Mouse (Mus musculus) R1 (cell line): ENCODE data around the gene Fgg.

Experiments used
- DNase-seq: peaks from one replicate; pipeline ENCODE4 v3.0.0-alpha.2; 2018; ENCODE audit warnings: low read depth, low spot score

Fgg gene

GRCm38 (mm10) chr3:83007557-83007956 lies at the start of gene Fgg:
TSS of gene Fgg (plus strand) at chr3:83007724.
- DNase-seq, result no peak

- DNase-seq, result no peak
These were observed 36.5 kb upstream of the Fgg start for GRCm38 (mm10) chr3:82971046-82971445.

- DNase-seq, result no peak
These were observed 26.7 kb upstream of the Fgg start for GRCm38 (mm10) chr3:82980818-82981217.

- no peak for DNase-seq
These were observed 25.7 kb upstream of the Fgg start for GRCm38 (mm10) chr3:82981861-82982260.

GRCm38 (mm10) chr3:82984840-82985239 lies 22.7 kb upstream of the Fgg start:
- DNase-seq, result peak; percentile 27

GRCm38 (mm10) chr3:82991963-82992362 lies 15.6 kb upstream of the Fgg start:
- no peak for DNase-seq

GRCm38 (mm10) chr3:82992956-82993355 lies 14.6 kb upstream of the Fgg start:
- DNase-seq, result no peak

- peak; percentile 48 for DNase-seq
These were observed 12.2 kb upstream of the Fgg start for GRCm38 (mm10) chr3:82995368-82995767.

GRCm38 (mm10) chr3:82996656-82997055 lies 10.9 kb upstream of the Fgg start:
- no peak for DNase-seq

GRCm38 (mm10) chr3:82998772-82999463 lies 8.6 kb upstream of the Fgg start:
- peak; percentile 64 for DNase-seq

GRCm38 (mm10) chr3:82999995-83000394 lies 7.5 kb upstream of the Fgg start:
- DNase-seq, result no peak

GRCm38 (mm10) chr3:83002191-83002590 lies 5.3 kb upstream of the Fgg start:
- peak; percentile 56 for DNase-seq

GRCm38 (mm10) chr3:83003068-83003467 lies 4.5 kb upstream of the Fgg start:
- DNase-seq, result no peak

- no peak for DNase-seq
These were observed 2.7 kb upstream of the Fgg start for GRCm38 (mm10) chr3:83004801-83005200.

GRCm38 (mm10) chr3:83010291-83010690 lies 2.8 kb downstream of the Fgg start:
- no peak for DNase-seq

GRCm38 (mm10) chr3:83011136-83011535 lies 3.6 kb downstream of the Fgg start:
- DNase-seq, result no peak

GRCm38 (mm10) chr3:83011565-83011964 lies 4.0 kb downstream of the Fgg start:
- no peak for DNase-seq

GRCm38 (mm10) chr3:83012636-83013035 lies 5.1 kb downstream of the Fgg start:
- DNase-seq, result peak; percentile 35

- no peak for DNase-seq
These were observed 6.4 kb downstream of the Fgg start for GRCm38 (mm10) chr3:83013951-83014350.

GRCm38 (mm10) chr3:83016236-83016635 lies 8.7 kb downstream of the Fgg start:
- no peak for DNase-seq

- no peak for DNase-seq
These were observed 12.9 kb downstream of the Fgg start for GRCm38 (mm10) chr3:83020387-83020786.

GRCm38 (mm10) chr3:83021176-83021575 lies 13.7 kb downstream of the Fgg start:
- DNase-seq, result no peak

GRCm38 (mm10) chr3:83025036-83025435 lies 17.5 kb downstream of the Fgg start:
- DNase-seq, result no peak
